Mouse (Mus musculus): Measurements from ENCODE around the gene Ifng.

DNA sequence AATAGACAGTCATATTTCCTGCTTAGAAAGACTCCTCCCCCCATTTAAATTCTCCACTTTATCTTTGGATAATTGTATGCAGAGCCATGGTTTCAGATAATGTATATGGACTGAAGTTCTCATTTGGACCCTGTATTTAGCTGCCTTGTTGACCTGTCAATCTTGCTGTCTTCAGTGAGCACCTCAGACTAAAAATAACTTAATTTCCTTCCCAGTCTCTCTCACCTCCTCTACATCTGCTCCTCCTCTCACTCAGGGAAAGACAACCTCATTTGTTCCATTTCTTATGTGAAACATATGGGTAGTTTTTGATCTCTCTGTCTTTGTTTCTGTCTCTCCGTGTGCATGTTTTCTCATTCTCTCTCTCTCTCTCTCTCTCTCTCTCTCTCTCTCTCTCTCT lies 53.3 kb downstream of the Ifng start:
- no peak for TF ChIP-seq CTCF (IDR thresholded peaks at IDR 0.05; ENCODE audit: low read depth, low read length)
- no peak for TF ChIP-seq GATA1 (IDR thresholded peaks at IDR 0.05; ENCODE audit: borderline replicate concordance, low read length)
- no peak for TF ChIP-seq GATA2 (IDR thresholded peaks at IDR 0.05; ENCODE audit: borderline replicate concordance, low read depth, low read length)
- no peak for TF ChIP-seq TAL1 (conservative IDR thresholded peaks at IDR 0.05; ENCODE audit: low read depth, low read length)
- TF ChIP-seq POLR2AphosphoS5 (IDR thresholded peaks at IDR 0.05; ENCODE audit: insufficient replicate concordance, low read depth, low read length) = no peak
